Mouse (Mus musculus): ENCODE measurements at regions not wholly inside any gene's neighbourhood (a gene's known extent, or its start where the extent isn't known, plus 50 kb on each side); places are given as distances from the start of the nearest gene placed in this dataset.
A peak's percentile ranks its signal among the peaks of the same experiment; 100 is the strongest.

GRCm38 (mm10) chr17:89802148-89802547 lies 108.1 kb downstream of the Gm10184 start:
- DNase-seq, result no peak

GRCm38 (mm10) chr17:89777570-89777969 lies 132.7 kb downstream of the Gm10184 start:
- no peak for DNase-seq

- no peak for DNase-seq
Measured at GRCm38 (mm10) chr17:89766229-89766875, 143.9 kb downstream of the Gm10184 start.

DNA sequence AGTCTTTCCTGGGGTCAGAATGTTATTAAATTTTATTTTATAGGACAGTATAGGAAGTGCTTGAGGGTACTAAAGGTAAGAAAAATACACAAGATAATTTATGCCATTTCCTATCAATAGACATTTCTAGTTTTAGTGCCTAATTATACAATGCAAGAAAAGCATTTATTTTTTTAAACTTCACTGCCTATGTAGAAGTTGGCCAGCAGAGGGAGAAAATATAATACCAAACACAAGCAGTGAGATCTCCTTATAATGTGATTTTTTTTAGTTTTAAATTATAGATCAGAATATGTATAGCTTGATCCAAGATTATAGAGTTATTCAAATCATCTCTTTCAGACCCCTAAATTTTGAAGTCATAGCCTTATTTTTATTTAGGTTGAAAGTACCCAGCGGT lies 172.8 kb downstream of the Gm10184 start:
- no peak for DNase-seq

DNA sequence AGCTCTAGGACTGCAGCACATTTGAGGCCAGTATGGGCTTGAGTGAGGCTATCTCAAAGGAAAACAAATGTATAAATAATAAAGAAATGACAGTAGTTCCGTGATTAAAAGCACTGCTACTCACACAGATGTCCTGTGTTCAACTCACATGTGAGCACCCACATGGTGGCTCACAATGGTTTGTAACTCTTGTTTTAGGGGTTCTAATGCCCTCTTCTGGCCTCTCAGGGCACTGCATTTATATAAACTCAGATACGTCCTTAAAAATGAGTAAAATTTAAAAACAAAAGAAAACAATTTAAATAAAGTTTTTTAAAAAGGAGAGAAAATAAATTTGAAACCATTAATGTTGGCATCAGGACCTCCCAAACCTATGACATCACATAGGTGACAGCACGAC lies 184.7 kb downstream of the Gm10184 start:
- peak; percentile 4 for DNase-seq

- DNase-seq, result no peak
Measured at GRCm38 (mm10) chr17:89681798-89682197, 228.5 kb downstream of the Gm10184 start.

DNA sequence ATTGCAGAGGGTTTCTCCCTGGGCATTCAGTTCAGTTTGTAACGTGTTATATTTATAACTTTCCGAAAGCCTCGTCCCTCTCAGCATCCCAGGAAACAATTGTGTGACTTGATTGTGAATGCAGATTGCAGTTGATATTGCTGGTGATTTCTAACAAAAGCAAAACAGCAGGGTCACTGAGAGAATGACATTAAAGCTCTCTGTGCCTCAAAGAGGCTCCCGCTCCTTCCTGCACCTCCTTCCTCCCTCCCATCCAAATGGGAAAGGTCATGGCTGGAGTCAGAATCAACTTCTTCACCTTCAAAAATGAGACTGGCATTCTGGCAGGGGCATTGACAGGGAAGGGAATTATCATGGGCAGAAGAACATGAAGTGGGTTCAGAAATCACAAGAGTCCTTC lies 251.9 kb downstream of the Gm10184 start:
- no peak for DNase-seq

GRCm38 (mm10) chr17:89656211-89656610 lies 254.0 kb downstream of the Gm10184 start:
- no peak for DNase-seq

- DNase-seq, result peak; percentile 86
Measured at GRCm38 (mm10) chr17:89654089-89654813, 256.0 kb downstream of the Gm10184 start.

GRCm38 (mm10) chr17:89646000-89646399 lies 264.2 kb downstream of the Gm10184 start:
- DNase-seq, result no peak

Measured in retina, postnatal 1 day (tissue).